Mouse (Mus musculus) testis, adult 2 months (tissue): ENCODE measurements at regions not wholly inside any gene's neighbourhood (a gene's known extent, or its start where the extent isn't known, plus 50 kb on each side); places are given as distances from the start of the nearest gene placed in this dataset.

Experiments
- CTCF ChIP-seq: fragments of 200-500 bp; IDR thresholded peaks from 2 replicates; pipeline ENCODE4 v1.5.1; 2012; ENCODE audit warnings: low read depth, mild to moderate bottlenecking, inconsistent platforms, low read length, moderate library complexity; ENCODE audit not compliant: control insufficient read depth, insufficient read depth, insufficient replicate concordance
- POLR2A ChIP-seq: fragments of 200-500 bp; IDR thresholded peaks from 2 replicates; pipeline ENCODE4 v1.6.1; 2012; ENCODE audit warnings: low read depth, mild to moderate bottlenecking, inconsistent platforms, low read length, moderate library complexity; ENCODE audit not compliant: control insufficient read depth

GRCm38 (mm10) chr13:60427077-60427476, 174.7 kb upstream of the Dapk1 start:
- TF ChIP-seq CTCF (no peak), POLR2A (no peak)
